Comparison of ENCODE assay signal across 8 mouse cellular contexts in the genomic region with DNA sequence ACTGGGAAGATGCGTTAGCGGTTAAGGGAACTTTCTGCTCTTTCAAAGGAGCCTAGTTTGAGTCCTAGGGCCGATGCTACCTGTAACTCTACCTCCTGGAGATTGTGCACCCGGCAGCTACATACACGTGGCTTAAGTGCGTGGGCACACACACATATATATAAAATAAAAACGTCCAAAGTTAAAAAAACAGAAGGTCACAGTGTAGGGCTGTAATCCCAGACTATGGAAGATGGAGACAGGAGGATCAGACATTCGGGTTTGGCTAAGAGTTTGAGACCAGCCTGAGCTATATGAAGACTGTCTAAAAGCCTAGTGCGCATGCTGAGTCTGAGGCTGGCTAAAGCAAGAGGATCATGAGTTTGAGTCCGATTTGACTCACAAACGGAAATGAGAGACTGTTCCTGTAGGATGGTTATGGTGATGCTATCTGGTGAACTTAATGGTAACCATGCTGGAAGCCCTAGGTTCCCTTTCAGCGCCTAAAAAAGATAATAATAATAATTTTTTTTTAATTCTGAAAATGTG. TPM values are rescaled to one million over a fixed set of nuclear protein-coding genes. Genes with fewer than 3 reads are reported as not detected.
A peak's percentile ranks its signal among the peaks of the same experiment; 100 is the strongest.
DNase-seq lines count a peak whose midpoint lies in the region; ATAC-seq and TF ChIP-seq lines count a peak whose summit lies in the region.

No protein-coding gene starts in this region.

- no peaks in the 10 kb centered on the region for H3K9me3 ChIP-seq in liver, embryonic 11.5 days (ENCODE audit: control insufficient read depth, low read length)
- H3K9me3 ChIP-seq in stomach, postnatal 0 days (ENCODE audit: control insufficient read depth, low read length) = no peaks in the 10 kb centered on the region

- TF ChIP-seq POLR2A in spleen, adult 2 months (IDR thresholded peaks at IDR 0.05; ENCODE audit: low read depth, low read length) = no peak

- peak; percentile 63; the same call in 1 of the 2 replicates for ATAC-seq in erythroid progenitor cell, adult 5-6 weeks (replicated peaks; ENCODE audit: low FRiP score, poor library complexity, severe bottlenecking)
- ATAC-seq in liver, embryonic 11.5 days (replicated peaks; ENCODE audit: low FRiP score) = no peak
- ATAC-seq in stomach, postnatal 0 days (ENCODE audit: low FRiP score, low TSS enrichment) = no peak

- peak overlapping the region; percentile 76 for H3K9ac ChIP-seq in liver, embryonic 11.5 days (ENCODE audit: low read depth, low read length)
- peak overlapping the region; percentile 62 for H3K9ac ChIP-seq in stomach, postnatal 0 days (ENCODE audit: low read length)

- no peak for TF ChIP-seq EP300 in stomach, postnatal 0 days (optimal IDR thresholded peaks at IDR 0.05)

- no peaks in the 10 kb centered on the region for H3K27me3 ChIP-seq in spleen, adult 2 months (ENCODE audit: control insufficient read depth, insufficient read depth, low read length)
- H3K27me3 ChIP-seq in liver, embryonic 11.5 days (replicated peaks; ENCODE audit: control insufficient read depth, insufficient read depth, low read length) = no peaks in the 10 kb centered on the region
- H3K27me3 ChIP-seq in stomach, postnatal 0 days (ENCODE audit: control insufficient read depth, insufficient read depth, low read length) = no peaks in the 10 kb centered on the region

- H3K4me3 ChIP-seq in spleen, adult 2 months (ENCODE audit: extremely low read depth, insufficient read depth, insufficient read length) = peak overlapping the region; percentile 74
- peak overlapping the region; percentile 89 for H3K4me3 ChIP-seq in liver, embryonic 11.5 days (ENCODE audit: low read depth, low read length)
- peak overlapping the region; percentile 98 for H3K4me3 ChIP-seq in stomach, postnatal 0 days (ENCODE audit: low read depth, low read length)

- peaks cover 8% of the 10 kb centered on the region; the same call in 1 of the 2 replicates for H3K4me1 ChIP-seq in spleen, adult 2 months (ENCODE audit: control insufficient read depth, insufficient read depth, insufficient read length)
- peaks cover 20% of the 10 kb centered on the region for H3K4me1 ChIP-seq in liver, embryonic 11.5 days (replicated peaks; ENCODE audit: control insufficient read depth, insufficient read depth, low read length)
- H3K4me1 ChIP-seq in stomach, postnatal 0 days (replicated peaks; ENCODE audit: control insufficient read depth, insufficient read depth) = no peaks in the 10 kb centered on the region

- no peak for DNase-seq in spleen, adult 2 months (ENCODE audit: low read depth in 1 of 2, low spot score in 2 of 2)
- DNase-seq in spleen, adult 18-20 months = no peak
- DNase-seq in liver, embryonic 11.5 days (ENCODE audit: low spot score) = no peak
- DNase-seq in stomach, postnatal 0 days (ENCODE audit: low spot score) = no peak
- no peak for DNase-seq in thymus, postnatal 4 days
- no peak for DNase-seq in cerebellum, postnatal 25 days
- no peak for DNase-seq in adrenal gland, postnatal 25 days

- H3K36me3 ChIP-seq in spleen, adult 2 months (ENCODE audit: control insufficient read depth, insufficient read depth, low read length) = peaks cover 26% of the 10 kb centered on the region
- H3K36me3 ChIP-seq in liver, embryonic 11.5 days (ENCODE audit: control insufficient read depth, insufficient read depth, low read length) = peaks cover 22% of the 10 kb centered on the region
- peaks cover 14% of the 10 kb centered on the region for H3K36me3 ChIP-seq in stomach, postnatal 0 days (ENCODE audit: control insufficient read depth, insufficient read depth, low read length)

- TF ChIP-seq CTCF in spleen, adult 2 months (IDR thresholded peaks at IDR 0.05; ENCODE audit: extremely low read depth, insufficient read depth, insufficient read length, insufficient replicate concordance) = no peak
- no peak for TF ChIP-seq CTCF in stomach, postnatal 0 days (IDR thresholded peaks at IDR 0.05; ENCODE audit: low read depth)

- H3K27ac ChIP-seq in spleen, adult 2 months (ENCODE audit: insufficient read depth, low read length) = peak overlapping the region; percentile 84
- H3K27ac ChIP-seq in liver, embryonic 11.5 days (ENCODE audit: low read depth, low read length) = peak overlapping the region; percentile 95
- H3K27ac ChIP-seq in stomach, postnatal 0 days (replicated peaks) = peak overlapping the region; percentile 86

- peak overlapping the region; percentile 92 for H3K4me2 ChIP-seq in liver, embryonic 11.5 days
- peak overlapping the region; percentile 64 for H3K4me2 ChIP-seq in stomach, postnatal 0 days (replicated peaks; ENCODE audit: low read depth)

- 17% methylated on average over 12 of the region's 12 CpGs for WGBS in spleen, adult 2 months
- WGBS in liver, embryonic 11.5 days = 11% methylated on average over 12 of the region's 12 CpGs
- WGBS in stomach, postnatal 0 days = 12% methylated on average over 12 of the region's 12 CpGs

RNA-seq across cellular contexts. Expression of a gene that starts 0.7 kb away (rescaled TPM):
- polyA plus RNA-seq in spleen, adult 2 months (2012; rRNA removed) = 21.4 and 27.0 TPM in 2 replicates
- 256 and 266 TPM in 2 replicates for total RNA-seq in erythroid progenitor cell, adult 5-6 weeks (2015; ENCODE audit: low replicate concordance)
- 218 and 252 TPM in 2 replicates for total RNA-seq in erythroid progenitor cell, adult 5-6 weeks (2017; ENCODE audit: low replicate concordance)
- polyA plus RNA-seq in liver, embryonic 11.5 days (2014; fragmentation: Nextera tagmentation; extraction: Ambion mirVana) = 86.7 and 87.7 TPM in 2 replicates
- 44.7 and 48.6 TPM in 2 replicates for polyA plus RNA-seq in stomach, postnatal 0 days (2015; fragmentation: Nextera tagmentation; extraction: Ambion mirVana)
- total RNA-seq in adrenal gland, postnatal 25 days (2021) = 47.6 and 55.1 TPM in 2 replicates

RNA-seq across cellular contexts. Expression of a gene that starts 0.9 kb away (rescaled TPM):
- 87.3 and 131 TPM in 2 replicates for polyA plus RNA-seq in spleen, adult 2 months (2012; rRNA removed)
- total RNA-seq in erythroid progenitor cell, adult 5-6 weeks (2015; ENCODE audit: low replicate concordance) = 34.4 and 37.8 TPM in 2 replicates
- total RNA-seq in erythroid progenitor cell, adult 5-6 weeks (2017; ENCODE audit: low replicate concordance) = 23.5 and 28.2 TPM in 2 replicates
- polyA plus RNA-seq in liver, embryonic 11.5 days (2014; fragmentation: Nextera tagmentation; extraction: Ambion mirVana) = 36.9 and 42.2 TPM in 2 replicates
- 38.3 and 42.7 TPM in 2 replicates for polyA plus RNA-seq in stomach, postnatal 0 days (2015; fragmentation: Nextera tagmentation; extraction: Ambion mirVana)
- total RNA-seq in adrenal gland, postnatal 25 days (2021) = 75.5 and 78.7 TPM in 2 replicates

RNA-seq across cellular contexts. Expression of a gene that starts 6.8 kb away (rescaled TPM):
- 22.7 and 26.8 TPM in 2 replicates for polyA plus RNA-seq in spleen, adult 2 months (2012; rRNA removed)
- total RNA-seq in erythroid progenitor cell, adult 5-6 weeks (2015; ENCODE audit: low replicate concordance) = 16.6 and 28.9 TPM in 2 replicates
- total RNA-seq in erythroid progenitor cell, adult 5-6 weeks (2017; ENCODE audit: low replicate concordance) = 8.3 and 13.2 TPM in 2 replicates
- 251 and 267 TPM in 2 replicates for polyA plus RNA-seq in liver, embryonic 11.5 days (2014; fragmentation: Nextera tagmentation; extraction: Ambion mirVana)
- polyA plus RNA-seq in stomach, postnatal 0 days (2015; fragmentation: Nextera tagmentation; extraction: Ambion mirVana) = 92.1 and 100.0 TPM in 2 replicates
- total RNA-seq in adrenal gland, postnatal 25 days (2021) = 81.3 and 86.8 TPM in 2 replicates

RNA-seq across cellular contexts. Expression of a gene that starts 6.9 kb away (rescaled TPM):
- 74.2 and 145 TPM in 2 replicates for polyA plus RNA-seq in spleen, adult 2 months (2012; rRNA removed)
- total RNA-seq in erythroid progenitor cell, adult 5-6 weeks (2015; ENCODE audit: low replicate concordance) = 39.3 and 75.5 TPM in 2 replicates
- 14.8 and 16.6 TPM in 2 replicates for total RNA-seq in erythroid progenitor cell, adult 5-6 weeks (2017; ENCODE audit: low replicate concordance)
- 116 and 119 TPM in 2 replicates for polyA plus RNA-seq in liver, embryonic 11.5 days (2014; fragmentation: Nextera tagmentation; extraction: Ambion mirVana)
- polyA plus RNA-seq in stomach, postnatal 0 days (2015; fragmentation: Nextera tagmentation; extraction: Ambion mirVana) = 69.4 and 71.7 TPM in 2 replicates
- total RNA-seq in adrenal gland, postnatal 25 days (2021) = 50.2 and 57.2 TPM in 2 replicates

RNA-seq across cellular contexts. Expression of a gene that starts 12.8 kb away (rescaled TPM):
- 26.2 and 28.4 TPM in 2 replicates for polyA plus RNA-seq in spleen, adult 2 months (2012; rRNA removed)
- not detected in 2 replicates for total RNA-seq in erythroid progenitor cell, adult 5-6 weeks (2015; ENCODE audit: low replicate concordance)
- total RNA-seq in erythroid progenitor cell, adult 5-6 weeks (2017; ENCODE audit: low replicate concordance) = 59.7 TPM in 1 of 2 replicates, not detected in the other
- polyA plus RNA-seq in liver, embryonic 11.5 days (2014; fragmentation: Nextera tagmentation; extraction: Ambion mirVana) = not detected in 2 replicates
- polyA plus RNA-seq in stomach, postnatal 0 days (2015; fragmentation: Nextera tagmentation; extraction: Ambion mirVana) = not detected in 2 replicates
- total RNA-seq in adrenal gland, postnatal 25 days (2021) = 23.0 and 43.4 TPM in 2 replicates
